Mouse (Mus musculus) C2C12 (cell line): ENCODE measurements around the gene E2f4. TPM values are rescaled to one million over a fixed set of nuclear protein-coding genes. Genes with fewer than 3 reads are reported as not detected.

Source experiments
- H3K27me3 ChIP-seq: one replicate; pipeline ENCODE4 v1.6.1; 2011; ENCODE audit not compliant: control insufficient read depth, insufficient read depth, insufficient read length
- H3K36me3 ChIP-seq: one replicate; pipeline ENCODE4 v1.6.1; 2011; ENCODE audit not compliant: control insufficient read depth, insufficient read depth
- H3K4me3 ChIP-seq: one replicate; pipeline ENCODE4 v1.5.1; 2011; ENCODE audit warnings: mild to moderate bottlenecking, control low read depth; ENCODE audit not compliant: poor library complexity, insufficient read depth, severe bottlenecking
- H3K79me2 ChIP-seq: one replicate; pipeline ENCODE4 v1.6.1; 2011; ENCODE audit not compliant: control insufficient read depth, insufficient read depth
- H3K79me3 ChIP-seq: one replicate; pipeline ENCODE4 v1.6.1; 2011; ENCODE audit warnings: low read depth, control low read depth
- H3ac ChIP-seq: one replicate; pipeline ENCODE3; 2011; ENCODE audit warnings: low read depth; ENCODE audit not compliant: control insufficient read depth, insufficient read length
- CEBPB ChIP-seq: IDR thresholded peaks from one replicate; pipeline ENCODE4 v1.6.1; 2011; ENCODE audit warnings: low read depth, mild to moderate bottlenecking, control low read depth, moderate library complexity
- CTCF ChIP-seq: IDR thresholded peaks from one replicate; pipeline ENCODE4 v1.5.1; 2011; ENCODE audit not compliant: control insufficient read depth, insufficient read depth, insufficient read length
- FOSL1 ChIP-seq: IDR thresholded peaks from one replicate; pipeline ENCODE4 v1.8.0; 2011; ENCODE audit warnings: mild to moderate bottlenecking, low read length; ENCODE audit not compliant: poor library complexity, insufficient read depth, severe bottlenecking
- MAX ChIP-seq: IDR thresholded peaks from one replicate; pipeline ENCODE4 v1.6.1; 2011; ENCODE audit warnings: mild to moderate bottlenecking, control low read depth
- MYOD1 ChIP-seq: IDR thresholded peaks from one replicate; pipeline ENCODE4 v1.6.1; 2011; ENCODE audit warnings: low read depth; ENCODE audit not compliant: control insufficient read depth, insufficient read length
- MYOG ChIP-seq: IDR thresholded peaks from one replicate; pipeline ENCODE4 v1.6.1; 2011; ENCODE audit not compliant: control insufficient read depth, insufficient read length; ENCODE audit errors: extremely low read depth
- USF1 ChIP-seq: IDR thresholded peaks from one replicate; pipeline ENCODE4 v1.6.1; 2011; ENCODE audit warnings: low read depth, mild to moderate bottlenecking, control low read depth, moderate library complexity
- polyA plus RNA-seq: library from polyadenylated mRNA; unstranded; fragments of >200 nt; fragmentation: generic; extraction: Trizol; gene quantifications from one replicate; pipeline ENCODE4 v1.2.1, GENCODE M21; 2012; ENCODE audit warnings: missing spikeins

The E2f4 gene
- polyA plus RNA-seq, 1 experiment = 59.5 TPM

DNA sequence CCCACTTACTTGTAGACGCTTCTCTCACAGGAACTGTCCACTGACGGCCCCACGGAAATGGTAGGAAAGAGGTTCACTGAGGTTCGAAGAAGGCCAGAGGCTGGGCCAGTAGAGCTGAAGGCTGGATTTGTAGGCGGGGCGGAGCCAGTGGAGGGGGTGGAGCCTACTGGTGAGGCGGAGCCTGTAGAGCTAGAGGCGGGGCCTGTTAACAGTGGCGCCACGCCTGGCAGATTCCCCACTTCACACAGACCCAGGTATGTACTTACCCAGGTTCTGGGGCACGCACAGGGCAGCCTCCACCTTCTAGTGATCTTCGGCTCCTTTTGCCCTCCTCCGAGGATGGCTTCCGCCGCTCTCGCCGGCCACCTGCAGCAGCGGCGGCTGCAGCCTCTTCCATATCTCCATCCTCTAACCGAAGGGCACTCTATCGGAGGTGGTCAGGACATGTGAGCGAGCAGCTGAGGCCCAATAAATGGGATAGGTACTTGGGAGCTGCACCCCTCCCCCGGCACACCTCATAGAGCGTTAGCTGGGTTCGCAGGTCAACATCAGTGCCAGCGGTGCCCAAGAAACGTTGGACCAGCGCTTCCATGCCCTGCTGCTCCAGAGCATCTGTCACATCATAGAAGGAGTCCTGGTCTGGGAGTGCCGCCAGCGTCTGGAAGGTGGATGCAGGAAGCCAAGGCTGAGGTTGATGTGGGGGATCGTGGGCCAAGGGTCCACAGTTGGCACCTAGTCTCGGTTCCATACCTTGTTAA lies 39.1 kb downstream of the E2f4 start:
- Histone ChIP-seq H3K4me3 (no peak overlapping the region), H3K79me3 (peaks cover 18% of the 10 kb centered on the region), H3K79me2 (peaks cover 32% of the 10 kb centered on the region), H3K27me3 (no peaks in the 10 kb centered on the region), H3K36me3 (peaks cover 94% of the 10 kb centered on the region), H3ac (no peak overlapping the region)
- TF ChIP-seq CEBPB (no peak), MAX (no peak), CTCF (no peak), USF1 (no peak), MYOD1 (no peak), MYOG (no peak), FOSL1 (no peak)

DNA sequence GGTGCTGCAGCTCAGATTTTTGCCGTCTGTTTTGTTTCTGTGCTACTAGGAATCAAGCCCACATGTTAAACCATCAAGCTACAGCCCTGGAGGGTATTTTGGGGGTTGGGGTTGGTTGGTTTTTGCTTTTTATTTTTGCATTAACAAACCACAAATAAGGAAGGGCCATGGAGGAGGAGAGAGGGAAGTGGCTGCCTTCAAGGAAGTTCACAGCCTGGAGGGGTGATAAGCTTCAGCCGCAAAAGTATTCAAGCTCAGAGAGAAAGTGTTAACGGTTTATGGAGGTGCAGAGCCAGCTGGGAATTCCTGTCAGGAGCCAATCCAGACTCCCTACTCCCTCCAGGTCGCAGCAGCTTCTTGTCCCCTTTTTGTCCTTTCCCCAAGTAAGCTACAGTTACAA lies 41.5 kb downstream of the E2f4 start:
- H3K79me2 ChIP-seq = peaks cover 56% of the 10 kb centered on the region
- no peak overlapping the region for H3ac ChIP-seq
- H3K27me3 ChIP-seq = no peaks in the 10 kb centered on the region
- no peak overlapping the region for H3K4me3 ChIP-seq
- TF ChIP-seq MAX = no peak
- no peak for TF ChIP-seq MYOG
- TF ChIP-seq MYOD1 = no peak
- no peak for TF ChIP-seq CEBPB
- TF ChIP-seq CTCF = no peak
- TF ChIP-seq FOSL1 = no peak
- no peak for TF ChIP-seq USF1
- peaks cover 40% of the 10 kb centered on the region for H3K79me3 ChIP-seq
- H3K36me3 ChIP-seq = peaks cover 92% of the 10 kb centered on the region

DNA sequence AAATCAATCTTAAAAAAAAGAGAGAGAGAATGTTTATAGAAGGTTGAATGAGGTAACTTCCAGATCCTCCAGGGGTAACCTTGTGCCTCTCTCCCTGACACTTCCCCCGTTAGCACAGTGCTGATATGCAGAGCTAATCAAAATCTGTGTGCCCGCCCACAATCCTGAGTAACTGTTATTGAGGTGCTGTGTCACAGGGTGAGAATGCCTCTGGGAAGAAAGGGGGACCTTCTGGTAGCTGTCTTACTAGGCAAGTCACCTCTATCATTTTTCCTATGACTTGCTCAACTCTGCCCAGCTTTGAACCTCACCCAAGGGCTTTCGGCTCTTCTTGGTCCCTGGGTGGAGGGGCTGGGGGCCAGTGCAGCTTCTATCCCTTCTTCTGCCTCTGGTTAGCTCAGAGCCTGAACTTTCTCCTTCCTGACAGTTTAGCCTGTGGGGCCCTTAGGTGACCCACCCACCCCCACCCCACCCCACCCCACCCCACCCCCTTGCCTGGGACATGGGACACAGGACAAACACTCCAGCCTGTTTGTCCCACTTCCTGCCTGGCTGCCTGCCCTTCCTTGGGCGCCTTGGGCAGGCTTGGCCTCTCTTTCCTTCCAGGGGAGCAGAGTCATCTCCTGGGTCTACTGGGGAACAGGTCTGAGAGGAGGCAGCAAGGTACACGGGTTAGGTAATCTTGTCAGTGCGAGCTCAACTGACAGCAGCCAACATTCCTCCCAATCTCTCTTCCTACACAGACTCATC lies 42.6 kb downstream of the E2f4 start:
- TF ChIP-seq MYOG = no peak
- no peak for TF ChIP-seq FOSL1
- no peak for TF ChIP-seq MAX
- TF ChIP-seq CEBPB = no peak
- TF ChIP-seq CTCF = no peak
- no peak overlapping the region for H3K4me3 ChIP-seq
- H3ac ChIP-seq = no peak overlapping the region
- peaks cover 67% of the 10 kb centered on the region for H3K79me2 ChIP-seq
- H3K36me3 ChIP-seq = peaks cover 82% of the 10 kb centered on the region
- H3K79me3 ChIP-seq = peaks cover 48% of the 10 kb centered on the region
- H3K27me3 ChIP-seq = no peaks in the 10 kb centered on the region

DNA sequence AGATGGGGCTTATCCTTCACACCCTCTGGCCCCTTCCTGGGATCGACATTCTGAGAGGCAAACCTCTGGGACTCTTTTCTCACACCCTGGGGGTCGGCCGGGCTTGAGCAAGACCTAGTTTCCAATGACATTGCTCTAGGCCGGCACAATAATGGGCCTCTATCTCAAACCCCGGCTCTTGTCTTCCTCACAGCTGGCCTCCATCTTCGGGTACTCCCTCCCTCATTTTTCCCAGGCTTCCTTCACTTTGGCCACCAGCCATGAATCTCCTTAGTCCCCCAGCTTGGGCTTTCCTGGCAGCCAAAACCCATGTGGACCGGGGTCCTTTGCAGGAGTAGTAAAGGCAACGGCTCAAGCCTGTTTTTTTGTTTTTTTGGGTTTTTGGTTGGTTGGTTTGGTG lies 43.9 kb downstream of the E2f4 start:
- H3K79me3 ChIP-seq = peaks cover 53% of the 10 kb centered on the region
- no peaks in the 10 kb centered on the region for H3K27me3 ChIP-seq
- H3K4me3 ChIP-seq = no peak overlapping the region
- H3K36me3 ChIP-seq = peaks cover 68% of the 10 kb centered on the region
- H3K79me2 ChIP-seq = peaks cover 81% of the 10 kb centered on the region
- TF ChIP-seq CTCF (no peak), MYOG (no peak), USF1 (no peak), MAX (no peak), MYOD1 (no peak), FOSL1 (no peak), CEBPB (no peak)
- no peak overlapping the region for H3ac ChIP-seq

DNA sequence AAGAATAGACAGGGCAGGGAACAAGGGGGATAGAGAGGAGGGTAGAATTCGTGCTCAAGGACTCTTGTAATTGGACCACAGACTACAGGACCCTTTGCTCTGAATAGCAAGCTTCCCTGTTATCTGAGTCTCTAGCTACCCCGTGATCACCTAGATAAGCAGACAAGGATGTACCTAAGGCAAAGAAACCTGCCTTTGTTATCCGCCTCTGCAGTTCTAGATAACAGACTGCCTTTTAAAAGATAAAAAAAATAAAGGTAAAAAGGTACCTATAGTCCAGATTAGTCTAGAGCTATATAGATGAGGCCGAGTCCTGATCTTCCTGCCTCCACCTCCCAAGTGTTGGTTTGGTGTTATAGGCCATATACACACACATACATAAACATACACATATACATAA lies 45.3 kb downstream of the E2f4 start:
- H3K36me3 ChIP-seq = peaks cover 55% of the 10 kb centered on the region
- TF ChIP-seq MAX (no peak), FOSL1 (no peak), CEBPB (no peak), USF1 (no peak), CTCF (no peak), MYOD1 (no peak), MYOG (no peak)

More for the DNA sequence above, 45.3 kb downstream of the E2f4 start:
- no peaks in the 10 kb centered on the region for H3K27me3 ChIP-seq
- H3K79me3 ChIP-seq = peaks cover 64% of the 10 kb centered on the region
- peaks cover 94% of the 10 kb centered on the region for H3K79me2 ChIP-seq
- H3K4me3 ChIP-seq = no peak overlapping the region
- no peak overlapping the region for H3ac ChIP-seq
